Mouse (Mus musculus) hindbrain, embryonic 10.5 days (tissue): Measurements from ENCODE around the gene Slc35b3. TPM values are rescaled to one million over a fixed set of nuclear protein-coding genes. Genes with fewer than 3 reads are reported as not detected.

ENCODE experiments used
- DNase-seq: peaks from one replicate; pipeline ENCODE4 v3.0.0-alpha.2; 2017; ENCODE audit warnings: low spot score
- H3K27ac ChIP-seq: fragments of 300-500 bp; sonication (generic); 2 replicates; pipeline ENCODE4 v1.5.1; 2016; ENCODE audit warnings: mild to moderate bottlenecking, moderate library complexity
- H3K27me3 ChIP-seq: fragments of 300-500 bp; sonication (generic); 2 replicates; pipeline ENCODE4 v1.6.1; 2016; ENCODE audit warnings: mild to moderate bottlenecking; ENCODE audit not compliant: poor library complexity, insufficient read depth, severe bottlenecking
- H3K36me3 ChIP-seq: fragments of 300-500 bp; sonication (generic); 2 replicates; pipeline ENCODE4 v1.6.1; 2016; ENCODE audit warnings: mild to moderate bottlenecking, moderate library complexity
- H3K4me1 ChIP-seq: fragments of 300-500 bp; sonication (generic); replicated peaks from 2 replicates; pipeline ENCODE4 v1.6.1; 2016; ENCODE audit warnings: mild to moderate bottlenecking
- H3K4me3 ChIP-seq: fragments of 300-500 bp; sonication (generic); 2 replicates; pipeline ENCODE4 v1.5.1; 2016; ENCODE audit warnings: mild to moderate bottlenecking, moderate library complexity
- H3K9me3 ChIP-seq: fragments of 300-500 bp; sonication (generic); 2 replicates; pipeline ENCODE4 v1.6.1; 2016; ENCODE audit warnings: mild to moderate bottlenecking, moderate library complexity
- WGBS: fragments of 180-500 bp; shearing (Covaris S2); methylation state at CpG from one replicate; pipeline ENCODE4 v1.1.7; 2016; 5-methylcytosine and 5-hydroxymethylcytosine counted together
- polyA plus RNA-seq: library from polyadenylated mRNA; unstranded; fragments of >200 nt; fragmentation: Nextera tagmentation; extraction: Ambion mirVana; gene quantifications from 2 replicates; pipeline ENCODE4 v1.2.1, GENCODE M21; 2016

Slc35b3 gene
- polyA plus RNA-seq, result 25.3 and 26.8 TPM in 2 replicates

- Histone ChIP-seq H3K27ac (peak within 1 kb of the TSS; percentile 87), H3K4me1 (peaks cover 16% of the 10 kb centered on the region), H3K36me3 (no peaks in the 10 kb centered on the region), H3K27me3 (no peaks in the 10 kb centered on the region), H3K4me3 (peak within 1 kb of the TSS; percentile 86), H3K9me3 (no peaks in the 10 kb centered on the region)
- WGBS, result 2% methylated on average over 67 of the region's 67 CpGs
- peak; percentile 89 for DNase-seq
Observed at GRCm38 (mm10) chr13:38960063-38961050, at the start of gene Slc35b3. TSS of gene Slc35b3 (minus strand) at chr13:38960875.

- H3K9me3 ChIP-seq, result no peaks in the 10 kb centered on the region
- H3K27me3 ChIP-seq, result no peaks in the 10 kb centered on the region
- H3K27ac ChIP-seq, result no peak overlapping the region
- H3K36me3 ChIP-seq, result no peaks in the 10 kb centered on the region
- no peak overlapping the region for H3K4me3 ChIP-seq
- peaks cover 5% of the 10 kb centered on the region; the same call in 1 of the 2 replicates for H3K4me1 ChIP-seq
- WGBS, result 87% methylated on average over 4 of the region's 4 CpGs
- DNase-seq, result no peak
Observed at GRCm38 (mm10) chr13:39010280-39010679, 49.6 kb upstream of the Slc35b3 start.

DNA sequence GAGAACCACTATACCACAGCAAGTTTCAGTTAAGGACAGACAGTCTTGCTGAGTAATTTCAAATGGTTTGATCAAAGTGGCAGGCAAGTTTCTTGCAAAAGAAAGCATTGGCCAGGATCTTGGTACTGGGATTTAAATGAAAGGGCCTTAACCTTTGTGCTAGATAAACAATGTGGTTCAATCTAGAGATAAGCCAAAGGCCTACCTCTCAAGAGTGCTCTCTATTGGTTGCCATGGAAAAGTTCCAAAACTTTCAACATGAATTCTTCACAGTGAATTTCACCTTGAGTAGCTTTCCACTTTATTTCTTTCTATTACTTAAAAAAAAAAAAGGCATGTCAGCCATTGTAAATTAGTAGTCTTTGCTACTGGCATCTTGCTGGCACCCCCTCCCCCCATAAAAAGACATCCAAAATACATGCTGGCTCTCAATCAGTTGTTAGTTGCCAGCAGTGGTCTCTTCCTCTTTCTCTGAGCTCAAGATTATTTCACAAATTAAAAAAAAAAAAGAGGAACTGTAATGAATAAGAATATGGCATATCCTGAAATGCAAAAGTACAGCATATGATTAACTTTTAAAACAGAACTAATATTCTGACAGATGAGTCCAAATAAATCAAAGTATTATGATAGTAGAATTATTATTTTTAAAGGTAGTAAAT, 42.6 kb upstream of the Slc35b3 start:
- H3K27ac ChIP-seq, result no peak overlapping the region
- no peak overlapping the region for H3K4me3 ChIP-seq
- no peaks in the 10 kb centered on the region for H3K9me3 ChIP-seq
- no peaks in the 10 kb centered on the region for H3K27me3 ChIP-seq
- DNase-seq, result no peak
- no peaks in the 10 kb centered on the region for H3K4me1 ChIP-seq
- H3K36me3 ChIP-seq, result no peaks in the 10 kb centered on the region

DNA sequence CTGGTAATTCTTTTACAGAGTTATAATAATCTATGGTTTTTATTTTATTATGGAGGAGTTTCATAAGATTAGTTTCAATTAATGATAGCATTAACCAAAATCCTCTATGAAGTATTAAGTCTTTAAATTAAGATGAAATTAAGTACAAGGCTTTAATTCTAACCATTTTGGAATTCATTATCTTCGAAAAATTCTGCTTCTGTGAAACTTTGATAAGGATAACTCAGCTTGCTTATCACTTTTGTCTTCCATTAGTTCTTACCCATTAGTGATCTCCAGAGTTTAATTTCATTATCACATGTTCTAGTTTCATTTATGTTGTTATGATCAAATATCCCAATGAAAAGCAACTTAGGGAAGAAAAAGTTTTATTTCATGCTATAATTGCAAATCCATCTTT, 41.7 kb upstream of the Slc35b3 start:
- Histone ChIP-seq H3K4me3 (no peak overlapping the region), H3K36me3 (no peaks in the 10 kb centered on the region), H3K4me1 (no peaks in the 10 kb centered on the region), H3K9me3 (no peaks in the 10 kb centered on the region), H3K27me3 (no peaks in the 10 kb centered on the region), H3K27ac (no peak overlapping the region)
- DNase-seq, result no peak
- 80% methylated on average over 1 of the region's 1 CpGs for WGBS

- WGBS, result 89% methylated on average over 11 of the region's 11 CpGs
- no peak for DNase-seq
Observed at GRCm38 (mm10) chr13:39001434-39001833, 40.8 kb upstream of the Slc35b3 start.

GRCm38 (mm10) chr13:38998958-38999357, 38.3 kb upstream of the Slc35b3 start:
- H3K4me3 ChIP-seq, result no peak overlapping the region
- DNase-seq, result no peak
- no peaks in the 10 kb centered on the region for H3K9me3 ChIP-seq
- WGBS, result 82% methylated on average over 9 of the region's 9 CpGs
- H3K4me1 ChIP-seq, result no peaks in the 10 kb centered on the region
- no peaks in the 10 kb centered on the region for H3K27me3 ChIP-seq
- H3K36me3 ChIP-seq, result no peaks in the 10 kb centered on the region
- H3K27ac ChIP-seq, result no peak overlapping the region

More at GRCm38 (mm10) chr13:39001434-39001833, 40.8 kb upstream of the Slc35b3 start:
- Histone ChIP-seq H3K27me3 (no peaks in the 10 kb centered on the region), H3K4me1 (no peaks in the 10 kb centered on the region), H3K27ac (no peak overlapping the region), H3K9me3 (no peaks in the 10 kb centered on the region), H3K4me3 (no peak overlapping the region), H3K36me3 (no peaks in the 10 kb centered on the region)

DNA sequence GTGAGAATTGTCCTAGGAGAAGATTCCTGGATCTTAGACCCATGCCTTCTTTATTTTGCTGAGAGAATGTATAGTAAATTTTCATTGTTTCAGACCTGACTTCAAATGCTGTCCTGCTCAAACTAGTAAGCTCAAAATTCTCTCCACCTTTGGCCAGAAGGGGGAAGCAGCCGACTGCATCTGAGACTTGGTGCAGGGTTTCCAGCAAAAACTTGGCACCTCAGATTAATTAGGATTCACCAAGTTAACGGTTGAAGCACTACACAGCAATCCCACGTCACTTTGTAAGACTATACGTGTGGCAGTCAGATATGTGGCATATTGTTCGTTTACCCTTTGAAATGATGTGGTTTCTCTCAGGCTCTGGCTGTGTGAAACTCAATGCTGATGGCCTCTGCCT, 31.9 kb upstream of the Slc35b3 start:
- DNase-seq, result peak; percentile 26
- H3K4me3 ChIP-seq, result no peak overlapping the region
- H3K36me3 ChIP-seq, result no peaks in the 10 kb centered on the region
- 41% methylated on average over 5 of the region's 5 CpGs for WGBS
- no peak overlapping the region for H3K27ac ChIP-seq
- H3K9me3 ChIP-seq, result no peaks in the 10 kb centered on the region
- no peaks in the 10 kb centered on the region for H3K27me3 ChIP-seq
- H3K4me1 ChIP-seq, result no peaks in the 10 kb centered on the region

GRCm38 (mm10) chr13:38983751-38984150, 23.1 kb upstream of the Slc35b3 start:
- no peak for DNase-seq
- Histone ChIP-seq H3K27me3 (no peaks in the 10 kb centered on the region), H3K36me3 (no peaks in the 10 kb centered on the region), H3K4me3 (no peak overlapping the region), H3K9me3 (no peaks in the 10 kb centered on the region), H3K27ac (no peak overlapping the region), H3K4me1 (no peaks in the 10 kb centered on the region)
- WGBS, result 89% methylated on average over 5 of the region's 5 CpGs

DNA sequence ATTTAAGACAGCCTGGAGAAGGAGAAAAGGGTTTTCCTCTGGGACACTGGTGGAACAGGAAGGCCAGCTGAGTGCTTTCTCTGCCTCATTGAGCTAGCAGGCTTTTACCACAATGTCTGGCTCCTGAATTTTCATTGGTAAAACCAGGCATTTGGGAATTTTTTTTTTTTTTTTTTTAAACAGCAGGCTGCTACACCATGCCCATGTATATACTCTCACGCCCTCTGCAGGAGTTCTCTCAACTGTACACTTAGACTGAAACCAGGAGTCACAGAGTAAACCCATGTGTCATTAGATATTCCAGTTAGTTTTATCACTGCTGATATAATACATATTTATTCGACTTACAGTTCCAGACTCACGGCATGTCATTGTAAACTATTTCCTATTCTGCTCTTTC, 20.2 kb upstream of the Slc35b3 start:
- H3K4me1 ChIP-seq, result no peaks in the 10 kb centered on the region
- 83% methylated on average over 3 of the region's 3 CpGs for WGBS

DNA sequence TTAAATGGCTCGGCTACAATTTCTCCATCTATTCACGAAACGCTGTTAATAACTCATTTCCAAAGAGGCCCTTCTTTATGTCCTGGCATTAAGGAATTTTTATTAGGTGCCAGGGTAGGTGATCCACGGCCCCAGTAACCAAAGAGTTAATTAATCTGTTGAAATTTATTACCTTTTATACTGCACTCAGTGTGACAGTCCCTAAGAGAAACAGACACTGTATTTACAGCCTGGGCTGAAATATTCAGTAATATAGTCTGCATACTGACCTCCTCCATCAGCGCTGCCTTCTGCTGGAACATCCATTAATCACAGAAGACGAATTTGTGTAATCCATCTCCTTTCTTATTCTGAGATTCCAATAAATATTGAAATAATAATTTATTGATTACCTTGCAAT, 16.3 kb upstream of the Slc35b3 start:
- 93% methylated on average over 6 of the region's 6 CpGs for WGBS
- no peaks in the 10 kb centered on the region for H3K9me3 ChIP-seq
- H3K36me3 ChIP-seq, result no peaks in the 10 kb centered on the region
- H3K27me3 ChIP-seq, result no peaks in the 10 kb centered on the region
- H3K4me1 ChIP-seq, result 0 out of 2 replicates have a peak, but pooled peaks cover 7% of the 10 kb centered on the region
- H3K27ac ChIP-seq, result no peak overlapping the region
- H3K4me3 ChIP-seq, result no peak overlapping the region
- DNase-seq, result no peak

More for the DNA sequence above, 20.2 kb upstream of the Slc35b3 start:
- H3K27me3 ChIP-seq, result no peaks in the 10 kb centered on the region
- H3K36me3 ChIP-seq, result no peaks in the 10 kb centered on the region
- DNase-seq, result no peak
- no peak overlapping the region for H3K4me3 ChIP-seq
- no peak overlapping the region for H3K27ac ChIP-seq
- H3K9me3 ChIP-seq, result no peaks in the 10 kb centered on the region

DNA sequence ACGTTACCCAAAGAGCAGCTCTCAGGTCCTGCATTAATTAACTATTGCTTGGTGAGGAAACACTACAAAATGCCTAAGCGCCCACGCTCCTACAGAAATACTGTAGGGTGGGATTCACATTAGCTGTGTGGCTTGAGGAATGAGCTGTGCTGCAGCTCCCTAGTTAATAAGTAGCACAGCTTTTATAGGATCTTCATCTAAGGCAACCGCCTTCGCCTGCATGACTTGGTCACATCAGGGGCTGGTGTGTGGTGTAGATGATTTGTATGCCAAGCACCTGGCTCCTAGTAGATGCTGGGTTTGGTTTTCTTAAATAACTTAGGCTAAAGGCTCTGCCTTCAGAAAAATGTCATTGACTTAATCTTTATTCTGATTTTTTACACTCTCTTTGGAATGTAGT, 15.2 kb upstream of the Slc35b3 start:
- H3K27me3 ChIP-seq, result no peaks in the 10 kb centered on the region
- DNase-seq, result no peak
- 93% methylated on average over 5 of the region's 5 CpGs for WGBS
- H3K4me1 ChIP-seq, result 0 out of 2 replicates have a peak, but pooled peaks cover 7% of the 10 kb centered on the region
- H3K36me3 ChIP-seq, result no peaks in the 10 kb centered on the region
- no peak overlapping the region for H3K27ac ChIP-seq
- no peaks in the 10 kb centered on the region for H3K9me3 ChIP-seq
- H3K4me3 ChIP-seq, result no peak overlapping the region

GRCm38 (mm10) chr13:38972602-38973001, 11.9 kb upstream of the Slc35b3 start:
- no peak for DNase-seq
- 11% methylated on average over 6 of the region's 6 CpGs for WGBS
- H3K27me3 ChIP-seq, result no peaks in the 10 kb centered on the region

GRCm38 (mm10) chr13:38971047-38971446, 10.4 kb upstream of the Slc35b3 start:
- Histone ChIP-seq H3K36me3 (no peaks in the 10 kb centered on the region), H3K4me3 (no peak overlapping the region), H3K4me1 (0 out of 2 replicates have a peak, but pooled peaks cover 7% of the 10 kb centered on the region), H3K27me3 (no peaks in the 10 kb centered on the region), H3K9me3 (0 out of 2 replicates have a peak, but pooled peaks cover 4% of the 10 kb centered on the region), H3K27ac (no peak overlapping the region)
- WGBS, result 77% methylated on average over 4 of the region's 4 CpGs
- DNase-seq, result no peak

More at GRCm38 (mm10) chr13:38972602-38973001, 11.9 kb upstream of the Slc35b3 start:
- 0 out of 2 replicates have a peak, but pooled peaks cover 4% of the 10 kb centered on the region for H3K9me3 ChIP-seq
- no peak overlapping the region for H3K4me3 ChIP-seq
- no peak overlapping the region for H3K27ac ChIP-seq
- H3K4me1 ChIP-seq, result 0 out of 2 replicates have a peak, but pooled peaks cover 7% of the 10 kb centered on the region
- no peaks in the 10 kb centered on the region for H3K36me3 ChIP-seq
